Mouse (Mus musculus): ENCODE results near the gene Stap2.
A peak's percentile ranks its signal among the peaks of the same experiment; 100 is the strongest.

Stap2 gene

GRCm38 (mm10) chr17:55957726-55958583 is 47.4 kb downstream of the Stap2 start:
- DNase-seq: no peak

DNA sequence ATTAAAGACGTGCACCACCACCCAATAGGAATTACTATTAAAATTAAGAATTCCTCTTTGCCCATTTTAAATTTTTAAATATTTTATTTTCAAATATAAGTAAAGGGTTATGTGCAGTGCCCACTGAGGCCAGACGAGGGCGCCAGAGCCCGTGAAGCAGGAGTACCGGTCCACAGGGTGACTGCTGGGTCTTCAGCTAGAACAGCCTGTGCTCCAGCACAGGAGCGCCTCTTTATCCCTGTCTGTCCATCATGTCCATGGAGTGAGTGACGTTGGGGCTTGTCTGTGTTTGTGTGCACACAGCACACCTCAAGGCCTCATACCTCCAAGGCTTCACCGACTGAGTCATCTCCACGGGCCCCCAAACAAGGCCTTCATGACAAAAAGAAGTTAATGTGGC is 48.2 kb downstream of the Stap2 start:
- peak; percentile 89 for DNase-seq

DNA sequence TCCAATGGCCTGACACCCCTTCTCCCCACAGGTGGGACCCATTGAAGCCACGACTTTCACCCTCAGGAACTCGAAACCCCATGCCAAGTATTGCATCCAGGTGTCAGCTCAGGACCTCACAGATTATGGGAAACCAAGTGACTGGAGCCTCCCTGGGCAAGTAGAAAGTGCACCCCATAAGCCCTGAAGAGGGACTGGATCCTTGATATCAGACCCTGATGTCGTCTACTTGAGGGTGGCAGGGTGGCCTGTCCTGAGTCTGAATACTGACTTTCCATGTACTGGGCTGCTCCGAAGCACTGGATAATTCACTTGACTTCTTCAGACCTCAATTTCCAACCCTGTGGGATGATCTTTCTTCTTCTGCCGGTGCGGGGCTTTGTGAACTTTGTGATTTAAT is 48.8 kb downstream of the Stap2 start:
- no peak for DNase-seq

DNA sequence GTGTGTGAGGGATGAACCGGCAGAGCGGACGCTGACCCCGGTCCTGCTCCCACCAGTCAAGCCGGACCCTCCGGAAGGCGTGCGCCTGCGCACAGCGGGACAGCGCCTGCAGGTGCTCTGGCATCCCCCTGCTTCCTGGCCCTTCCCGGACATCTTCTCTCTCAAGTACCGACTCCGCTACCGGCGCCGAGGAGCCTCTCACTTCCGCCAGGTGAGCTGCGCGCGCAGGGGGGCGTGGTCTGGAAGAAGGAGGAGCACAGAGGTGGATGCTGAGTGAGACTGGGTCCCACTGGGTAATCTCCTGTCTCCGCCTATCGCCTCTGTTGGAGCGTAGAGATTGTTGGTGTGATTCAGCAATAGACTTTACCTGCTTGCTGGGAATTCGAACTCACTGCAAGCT is 49.3 kb downstream of the Stap2 start:
- DNase-seq: peak; percentile 89 to 93

GRCm38 (mm10) chr17:55954229-55954628 is 51.2 kb downstream of the Stap2 start:
- DNase-seq: no peak

GRCm38 (mm10) chr17:55953751-55954150 is 51.6 kb downstream of the Stap2 start:
- no peak for DNase-seq

DNA sequence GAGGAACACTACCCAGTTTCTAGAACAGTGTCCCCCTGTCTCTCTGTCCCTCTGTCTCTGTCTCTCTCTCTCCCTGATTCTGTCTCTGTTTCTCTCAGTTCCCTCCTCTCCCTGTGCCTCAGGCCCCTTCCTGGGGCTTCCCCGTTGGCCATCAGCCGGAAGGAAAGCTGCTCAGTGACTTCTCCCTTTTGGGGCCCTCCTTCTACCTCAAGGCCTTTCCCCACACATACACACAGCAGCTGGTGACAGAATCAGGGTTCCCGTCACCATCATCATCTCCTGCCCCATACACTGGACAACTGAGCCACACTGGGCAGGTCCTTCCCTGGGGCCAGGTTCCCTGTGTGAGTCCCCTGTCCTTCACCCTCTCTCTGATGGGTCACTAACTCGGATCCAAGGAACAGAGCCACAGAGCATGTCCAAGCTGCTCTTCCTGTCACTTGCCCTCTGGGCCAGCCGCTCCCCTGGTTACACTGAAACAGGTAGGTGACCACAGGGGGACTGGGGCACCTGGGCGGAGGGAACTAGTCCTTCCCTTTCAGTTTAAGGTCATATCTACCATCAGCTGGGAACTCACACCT is 52.8 kb downstream of the Stap2 start, which contains the start of gene Ebi3:
Gene Ebi3 (plus strand): TSS at position 194 of the 581 bp plus-strand sequence.
- no peak for DNase-seq

DNA sequence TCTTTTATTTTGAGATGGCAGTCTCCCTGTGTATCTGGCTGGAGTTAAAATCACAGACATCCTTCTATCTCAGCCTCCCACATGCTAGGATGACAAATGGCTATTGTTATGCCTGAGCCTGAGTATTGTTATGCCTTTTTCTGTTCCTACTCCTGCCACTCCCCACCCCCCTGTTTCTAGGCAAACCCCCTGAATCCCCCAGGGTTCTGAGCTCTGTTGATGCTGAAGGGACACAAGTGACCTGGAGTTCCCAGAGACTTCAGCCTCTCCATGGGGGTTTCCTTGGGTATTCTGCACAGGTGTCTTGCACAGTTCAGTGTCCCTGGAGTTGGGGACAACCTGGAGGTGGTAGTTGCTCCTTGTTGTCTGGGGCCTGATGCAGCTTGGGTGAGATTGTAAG is 53.3 kb downstream of the Stap2 start:
- DNase-seq: no peak

DNA sequence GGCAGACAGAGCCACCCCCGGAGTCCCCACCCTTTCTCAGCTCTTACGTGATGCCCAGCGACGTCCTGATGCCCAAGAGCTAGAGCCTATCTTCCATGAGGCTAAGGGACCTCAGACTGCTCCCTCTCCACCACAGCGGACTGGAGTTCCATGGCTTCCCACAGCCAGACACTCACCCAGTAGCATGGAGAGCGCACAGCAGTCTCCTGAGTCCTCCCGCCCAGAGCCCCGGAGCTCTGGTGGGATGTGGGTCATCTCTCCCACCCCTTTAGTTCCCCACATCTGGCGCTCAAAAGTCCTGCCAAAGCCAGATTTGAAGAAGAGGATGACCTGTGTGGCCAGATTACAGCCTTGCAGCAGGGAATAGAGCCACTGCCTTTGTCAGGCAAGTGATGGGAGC is 54.8 kb downstream of the Stap2 start:
- no peak for DNase-seq

DNA sequence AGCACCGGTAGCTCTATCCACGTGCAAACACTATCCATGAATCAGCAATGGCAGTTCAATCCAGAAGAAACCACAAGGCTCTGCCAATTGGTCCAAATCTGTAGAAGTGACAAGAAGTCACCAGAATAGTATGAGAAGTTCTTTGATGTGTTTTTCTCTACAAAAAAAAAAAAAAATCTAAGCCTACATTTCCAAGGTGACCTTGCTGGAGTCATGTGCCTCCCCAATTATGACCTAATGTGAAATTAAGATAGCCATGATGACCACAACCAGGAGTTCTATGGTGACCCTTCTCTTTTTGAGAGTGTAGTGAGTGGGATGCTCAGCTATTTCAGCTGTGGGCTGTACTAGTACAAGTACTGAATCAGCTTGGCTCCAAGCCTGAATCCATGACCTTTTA is 56.0 kb downstream of the Stap2 start, which contains the start of gene Zfp119b:
Gene Zfp119b (minus strand): TSS at position 101 of the 400 bp plus-strand sequence.
- no peak for DNase-seq

- no peak for DNase-seq
These were observed 56.7 kb downstream of the Stap2 start for GRCm38 (mm10) chr17:55948647-55949046.
